Mouse (Mus musculus): ENCODE results near the gene Prss57. TPM values are rescaled to one million over a fixed set of nuclear protein-coding genes. Genes with fewer than 3 reads are reported as not detected.
"Not testable (repeated sequence)": the region's sequence is repeated elsewhere in the genome, so short reads cannot be mapped to it uniquely, and the experiment has no call there.

Gene Prss57
- total RNA-seq, 2 experiments from 2014 or later = 0.51 TPM; not detected in 1

DNA sequence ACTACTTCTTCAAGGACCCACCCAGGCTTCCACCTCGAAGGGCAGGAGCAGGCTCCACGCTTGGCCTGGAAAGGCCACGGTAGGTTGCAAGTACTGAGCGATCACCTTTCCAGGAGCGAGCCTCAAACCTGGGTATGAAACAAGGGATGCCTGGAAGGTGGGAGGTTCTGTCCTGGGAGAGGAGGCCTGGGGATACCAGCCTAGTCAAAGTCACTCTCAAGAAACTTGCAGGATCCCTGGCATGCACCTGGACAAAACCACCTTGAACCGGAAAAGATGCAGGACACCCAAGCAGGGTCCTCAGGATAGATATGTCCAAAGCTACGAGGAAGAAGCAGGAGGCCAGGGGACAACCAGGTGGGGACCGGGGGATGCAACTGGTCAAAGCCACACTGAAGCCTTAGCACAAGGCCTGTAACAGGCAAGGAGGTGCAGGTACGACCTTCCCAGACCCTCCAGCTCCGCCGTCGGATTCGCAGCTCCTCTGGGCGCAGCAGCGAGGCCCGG, 24.7 kb downstream of the Prss57 start:
- DNase-seq = no peak

DNA sequence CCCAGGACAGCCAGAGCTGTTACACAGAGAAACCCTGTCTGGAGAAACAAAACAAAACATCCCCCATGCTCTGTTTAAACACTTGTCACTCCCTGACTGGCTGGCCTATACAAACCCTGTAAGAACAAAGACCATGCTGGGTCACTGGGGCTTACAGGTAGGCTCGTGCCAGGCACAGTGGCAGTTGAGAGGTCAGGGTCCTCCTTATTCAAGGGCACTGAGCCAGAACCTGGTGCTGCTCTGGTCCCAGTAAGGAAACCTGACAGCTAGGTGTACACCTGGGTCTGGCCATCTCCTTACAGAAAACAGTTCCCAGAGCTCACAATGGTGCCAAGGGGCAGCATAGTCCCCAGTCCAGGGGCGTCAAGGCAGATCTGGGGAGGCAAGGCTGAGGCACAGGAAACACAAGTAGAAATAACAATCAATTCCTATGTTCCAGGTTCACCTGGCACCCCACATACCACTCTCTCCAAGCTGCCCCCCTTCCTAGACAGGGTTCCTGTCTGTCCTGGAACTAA, 25.5 kb downstream of the Prss57 start:
- no peak for DNase-seq
- intact Hi-C loops (cut with DNase I) = no loop called here

More for the DNA sequence above, 24.7 kb downstream of the Prss57 start:
- intact Hi-C loops (cut with DNase I) = no loop called here

DNA sequence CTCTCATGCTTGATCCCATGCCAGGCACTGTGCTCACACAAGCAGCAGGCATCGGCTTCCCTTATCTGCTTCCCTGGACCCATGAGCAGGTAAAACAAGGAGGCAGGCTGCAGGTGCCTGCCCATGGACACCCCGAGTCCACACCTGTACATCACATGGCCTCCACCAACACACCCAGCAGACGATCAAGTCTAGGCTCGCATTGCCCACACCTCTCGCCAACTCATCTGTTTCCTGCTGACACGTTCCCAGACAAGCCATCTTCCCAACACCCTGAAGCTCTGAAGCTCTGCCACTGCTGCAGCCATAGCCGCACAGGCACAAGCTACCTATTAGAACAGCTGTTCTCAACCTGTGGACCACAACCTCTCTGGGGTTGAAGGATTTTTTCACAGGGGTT, 26.5 kb downstream of the Prss57 start:
- DNase-seq = no peak
- intact Hi-C loops (cut with DNase I) = no loop called here

DNA sequence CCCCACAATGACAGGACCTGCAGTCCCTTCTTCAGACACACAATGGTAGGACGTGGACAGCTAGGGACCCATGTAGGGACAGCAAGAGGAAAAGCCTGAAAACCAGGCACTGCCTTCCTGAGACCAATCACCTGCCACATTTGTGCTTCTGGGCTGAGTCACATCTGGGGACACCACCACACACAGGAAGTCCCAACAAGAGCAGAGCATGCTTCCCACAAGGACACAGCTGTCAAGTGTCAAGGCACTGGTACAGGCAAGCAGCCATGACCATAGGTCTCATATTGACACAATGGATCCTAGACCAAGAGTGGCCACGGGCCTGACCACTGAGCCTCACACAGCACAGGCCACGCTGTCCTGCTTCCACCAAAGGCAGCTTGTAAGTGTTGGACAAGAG, 27.9 kb downstream of the Prss57 start:
- DNase-seq = no peak
- intact Hi-C loops (cut with DNase I) = no loop called here

DNA sequence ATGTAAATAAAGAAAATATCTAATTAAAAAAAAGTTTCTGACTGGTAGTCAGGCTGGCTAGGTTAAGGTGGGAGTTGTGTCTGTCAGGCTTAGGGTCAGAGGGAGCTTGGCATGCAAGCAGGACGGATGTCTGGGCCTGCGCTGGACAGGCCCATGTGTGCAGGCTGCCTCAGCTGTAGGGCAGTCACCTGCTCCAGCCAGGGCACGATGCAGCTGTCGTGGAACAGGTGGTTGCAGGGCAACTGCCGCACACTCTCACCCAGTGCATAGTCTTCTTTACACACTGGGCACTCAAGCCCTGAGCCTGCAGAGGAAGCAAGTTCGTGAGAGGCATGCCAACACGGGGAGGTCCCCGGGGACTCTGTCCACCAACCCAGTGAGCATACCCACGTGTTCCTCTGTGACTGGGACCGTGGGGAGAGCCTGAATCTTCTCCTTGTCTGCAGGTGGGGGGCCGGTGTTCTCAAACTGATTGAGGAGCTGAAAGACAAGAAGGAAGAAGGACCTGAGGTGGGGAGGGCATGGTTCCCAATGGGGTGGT, 30.1 kb downstream of the Prss57 start:
- no peak for DNase-seq
- intact Hi-C loops (cut with DNase I) = no loop called here

DNA sequence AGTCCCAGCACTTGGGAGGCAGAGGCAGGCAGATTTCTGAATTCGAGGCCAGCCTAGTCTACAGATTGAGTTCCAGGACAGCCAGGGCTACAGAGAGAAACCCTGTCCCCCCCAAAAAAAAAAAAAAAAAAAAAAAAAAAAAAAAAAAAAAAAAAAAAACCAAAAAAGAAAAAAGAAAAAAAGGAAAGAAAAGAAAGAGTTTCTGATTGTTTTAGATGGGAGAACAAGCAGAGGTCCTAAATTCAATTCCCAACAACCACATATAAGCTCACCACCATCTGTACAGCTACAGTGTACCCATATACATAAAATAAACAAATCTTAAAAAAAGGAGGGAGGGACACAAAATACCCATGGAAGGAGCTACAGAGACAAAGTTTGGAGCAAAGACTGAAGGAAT, 31.1 kb downstream of the Prss57 start:
- DNase-seq; intact Hi-C loops (cut with DNase I): not testable (repeated sequence)

DNA sequence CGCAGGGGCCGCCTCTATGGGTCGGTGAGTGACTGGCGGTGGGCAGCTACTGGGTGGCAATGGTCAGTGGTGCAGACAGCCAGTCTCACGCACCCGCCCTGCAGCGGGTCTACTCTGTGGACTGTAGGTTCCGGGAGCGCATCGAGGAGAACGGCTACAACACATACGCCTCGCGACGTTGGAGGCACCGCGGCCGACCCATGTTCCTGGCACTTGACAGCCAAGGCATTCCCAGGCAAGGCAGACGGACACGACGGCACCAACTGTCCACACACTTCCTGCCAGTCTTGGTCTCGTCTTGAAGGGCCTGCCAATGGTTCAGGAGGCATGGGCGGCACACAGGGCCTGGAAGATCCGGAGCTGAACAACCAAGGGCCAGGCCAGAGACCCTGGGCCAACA, 34.1 kb downstream of the Prss57 start:
- intact Hi-C loops (cut with DNase I) = no loop called here
- no peak for DNase-seq

DNA sequence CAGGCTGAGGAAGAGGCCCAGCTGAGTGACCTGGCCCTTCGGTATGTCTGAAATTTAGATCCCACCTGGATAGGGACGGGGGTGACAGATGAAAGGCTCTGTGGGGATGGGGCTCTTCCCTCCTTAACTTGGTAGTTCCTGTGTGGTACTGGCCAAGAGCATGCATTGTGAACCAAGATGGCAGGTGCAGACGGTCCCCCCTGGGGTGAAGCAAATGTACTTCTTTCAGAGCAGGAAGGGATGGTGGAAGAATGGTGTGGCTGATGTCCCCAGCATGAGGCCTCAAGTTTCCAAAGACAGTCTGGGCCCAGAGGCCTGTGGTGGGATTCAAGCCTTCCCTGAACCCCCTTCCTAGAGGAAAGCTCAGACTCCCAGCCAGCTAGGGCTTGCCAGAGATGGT, 34.9 kb downstream of the Prss57 start:
- no peak for DNase-seq
- intact Hi-C loops (cut with DNase I) = no loop called here

DNA sequence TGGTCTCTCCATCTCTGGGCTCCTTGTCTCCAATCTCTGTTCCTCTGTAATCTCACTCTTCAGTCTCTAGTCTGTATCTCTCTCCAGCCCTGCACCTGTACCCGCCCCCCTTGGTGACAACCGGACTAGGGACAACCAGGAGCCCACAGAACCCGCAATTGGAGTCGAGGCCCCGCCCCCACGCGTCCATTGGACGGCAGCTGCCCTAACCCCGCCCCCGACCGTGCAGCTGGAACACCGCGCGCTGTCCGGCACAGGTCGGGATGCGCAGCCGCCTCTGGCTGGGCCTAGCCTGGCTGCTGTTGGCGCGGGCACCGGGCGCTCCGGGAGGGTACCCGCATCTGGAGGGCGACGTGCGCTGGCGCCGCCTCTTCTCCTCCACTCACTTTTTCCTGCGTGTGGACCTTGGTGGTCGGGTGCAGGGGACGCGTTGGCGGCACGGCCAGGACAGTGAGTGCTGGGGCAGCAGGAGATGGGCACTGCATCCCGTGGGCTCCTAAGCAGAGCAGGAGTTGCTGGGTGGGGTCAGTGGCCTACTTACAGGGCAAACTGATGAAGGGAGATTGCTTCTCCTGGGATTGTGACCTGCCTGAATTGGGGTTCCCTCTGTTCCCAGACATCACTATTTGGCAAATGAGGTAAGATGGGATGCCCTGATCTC, 35.8 kb downstream of the Prss57 start, which contains the start of gene Fgf22:
Gene Fgf22, plus strand, starts transcription at position 221 of the 661 bp plus-strand sequence.
- intact Hi-C loops (cut with DNase I) = no loop called here
- peak; percentile 63 to 70 for DNase-seq

DNA sequence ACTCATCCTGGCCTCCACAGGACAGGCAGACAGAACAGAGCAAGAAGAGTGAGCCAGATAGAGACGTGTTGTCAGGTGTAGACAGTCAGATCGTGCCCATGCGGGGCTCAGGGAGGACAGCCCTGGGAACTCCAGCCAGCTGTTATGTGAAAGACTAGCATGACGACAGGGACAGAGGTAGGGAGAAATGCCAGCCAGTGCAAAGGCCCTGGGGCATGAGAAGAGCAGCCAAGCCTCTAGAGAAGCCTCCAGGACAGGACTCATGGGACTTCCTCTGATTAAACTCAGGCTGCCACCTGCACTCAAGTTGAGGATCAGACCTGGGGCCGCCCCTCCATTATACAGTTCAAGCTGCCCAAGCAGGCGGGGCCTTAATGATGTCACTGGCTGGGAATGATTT, 42.3 kb downstream of the Prss57 start:
- intact Hi-C loops (cut with DNase I) = no loop called here
- DNase-seq = no peak

DNA sequence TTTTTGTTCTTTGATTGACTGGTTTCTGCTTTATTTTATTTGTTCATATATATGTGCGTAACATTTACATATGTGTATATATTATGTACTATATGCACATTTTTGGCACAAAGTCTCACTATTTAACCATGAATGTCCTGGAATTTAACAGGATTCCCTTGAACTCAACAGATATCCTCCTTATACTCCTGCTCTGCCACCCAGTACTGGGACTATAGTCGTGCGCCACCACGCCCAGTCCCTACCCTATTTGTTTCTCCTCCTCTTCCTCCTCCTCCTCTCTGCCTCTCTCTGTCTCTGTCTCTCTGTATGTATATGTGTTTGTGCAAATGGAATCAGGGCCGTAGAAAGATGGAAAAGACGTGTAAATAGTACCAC, 44.0 kb downstream of the Prss57 start:
- intact Hi-C loops (cut with DNase I) = no loop called here
- DNase-seq = no peak

DNA sequence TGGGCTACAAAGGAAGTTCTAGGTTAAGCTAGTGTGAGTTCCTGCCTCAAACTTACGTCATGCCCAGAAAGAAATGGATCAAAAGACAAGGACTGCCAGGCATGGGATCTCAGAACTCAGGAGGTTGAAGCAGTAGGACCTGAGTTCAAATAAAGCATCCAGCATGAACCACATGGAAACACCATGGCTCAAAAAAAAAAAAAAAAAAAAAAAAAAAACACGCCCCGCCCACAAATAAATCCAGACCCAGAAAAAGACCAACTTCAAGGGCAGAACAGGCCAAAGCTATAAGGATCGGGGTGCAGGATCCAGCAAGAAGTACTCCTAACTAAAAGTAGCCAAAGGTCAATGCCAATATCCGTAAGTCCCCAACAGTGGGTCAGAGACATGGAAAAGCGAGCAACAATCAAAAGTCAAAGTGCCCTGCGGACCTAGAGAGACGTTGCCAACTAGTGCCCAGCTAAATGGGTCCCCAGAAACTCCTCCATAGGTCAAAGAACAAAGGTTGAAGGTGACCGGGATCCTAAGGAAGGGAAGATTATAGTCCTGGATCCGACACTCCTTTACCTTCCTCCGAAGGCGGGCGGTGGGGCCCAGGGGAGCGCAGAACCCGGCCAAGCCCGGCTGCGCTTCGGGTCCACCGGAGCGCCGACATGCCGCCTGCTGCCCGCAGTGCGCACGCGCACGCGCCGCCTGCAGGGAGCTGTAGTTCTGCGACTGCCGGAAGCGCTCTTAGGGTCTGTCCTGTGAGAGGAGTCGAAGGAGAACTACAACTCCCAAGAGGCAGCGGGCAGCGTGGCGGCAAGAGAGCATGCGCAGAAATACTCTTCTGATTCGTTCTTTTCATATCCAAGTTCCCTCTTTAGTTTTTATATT, 44.6 kb downstream of the Prss57 start, which contains the start of gene Polrmt:
Gene Polrmt, minus strand, starts transcription at position 684 of the 876 bp plus-strand sequence.
- intact Hi-C loops (cut with DNase I) = no loop called here
- peak; percentile 95 to 96 for DNase-seq

DNA sequence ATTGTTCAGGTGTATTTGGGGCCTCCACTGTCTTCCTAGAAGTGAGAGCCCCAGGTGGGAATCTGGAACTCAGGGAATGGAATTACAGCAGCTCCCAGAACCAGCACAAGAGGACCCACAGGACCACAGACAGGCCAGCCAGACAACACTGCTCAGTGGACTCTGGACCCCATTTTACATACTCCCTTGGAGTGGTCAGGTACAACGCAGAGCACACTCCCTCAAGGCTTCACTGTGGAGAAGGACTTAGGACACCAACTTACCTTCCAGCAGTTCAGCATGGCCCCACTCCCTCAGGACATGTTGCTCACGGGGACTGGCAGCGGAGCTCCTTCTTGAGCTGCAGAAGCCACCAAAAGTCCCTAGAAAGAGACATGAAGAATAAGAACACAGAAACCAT, 45.4 kb downstream of the Prss57 start:
- DNase-seq = no peak
- intact Hi-C loops (cut with DNase I) = no loop called here

DNA sequence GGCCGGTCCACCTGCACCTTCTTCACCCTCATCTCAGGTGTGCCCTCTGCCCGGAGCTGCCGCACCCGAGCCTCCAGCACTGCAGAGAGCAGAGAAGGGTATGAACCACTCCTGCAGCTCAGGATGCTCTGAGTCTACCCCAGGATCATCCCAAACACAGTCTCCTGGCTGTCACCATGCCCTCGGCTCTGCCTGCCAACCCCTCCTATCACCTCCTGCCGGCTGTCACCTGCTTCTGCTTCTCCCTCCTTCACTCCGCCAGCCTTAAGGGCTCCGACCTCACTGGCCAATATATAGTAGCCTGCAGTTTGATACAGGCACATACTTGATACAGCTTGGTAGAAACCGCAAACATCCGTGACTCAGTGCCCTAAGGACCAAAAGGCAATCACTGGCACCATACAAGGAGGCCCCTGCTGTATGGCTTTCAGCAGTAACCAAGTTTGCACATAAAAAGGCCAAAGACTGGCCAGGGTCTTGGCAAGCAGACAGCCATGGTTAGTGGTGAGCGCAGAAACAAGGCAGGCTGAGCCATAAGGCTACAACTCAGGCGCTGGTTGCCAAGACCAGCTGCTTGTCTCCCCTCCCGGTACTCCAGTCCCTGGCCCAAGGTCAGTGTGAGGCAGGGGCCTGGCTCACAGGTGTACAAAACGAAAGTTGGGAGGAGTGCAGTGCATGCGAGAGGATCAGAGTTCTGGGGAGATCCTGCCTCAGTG, 47.0 kb downstream of the Prss57 start:
- no peak for DNase-seq
- intact Hi-C loops (cut with DNase I) = no loop called here

DNA sequence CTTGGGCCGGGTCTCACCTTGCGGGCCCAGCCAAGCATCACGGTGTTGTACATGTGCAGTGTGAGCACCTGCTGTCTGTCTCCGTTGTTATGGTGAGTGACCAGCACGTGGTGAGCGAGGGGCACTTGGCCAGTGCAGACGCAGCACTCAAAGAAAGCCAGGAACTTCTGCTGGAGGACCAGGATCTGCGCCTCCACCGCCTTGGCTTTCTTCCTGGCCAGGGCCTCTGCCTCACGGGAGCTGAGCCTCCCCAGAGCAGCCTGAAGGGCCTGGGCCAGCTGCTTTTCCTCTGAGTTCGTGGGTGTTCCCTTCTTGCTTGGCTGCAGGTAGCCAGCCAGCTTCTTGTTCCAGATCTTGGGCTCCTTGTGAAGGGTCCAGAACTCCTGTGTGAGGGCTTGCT, 47.6 kb downstream of the Prss57 start:
- intact Hi-C loops (cut with DNase I) = no loop called here
- DNase-seq = no peak

DNA sequence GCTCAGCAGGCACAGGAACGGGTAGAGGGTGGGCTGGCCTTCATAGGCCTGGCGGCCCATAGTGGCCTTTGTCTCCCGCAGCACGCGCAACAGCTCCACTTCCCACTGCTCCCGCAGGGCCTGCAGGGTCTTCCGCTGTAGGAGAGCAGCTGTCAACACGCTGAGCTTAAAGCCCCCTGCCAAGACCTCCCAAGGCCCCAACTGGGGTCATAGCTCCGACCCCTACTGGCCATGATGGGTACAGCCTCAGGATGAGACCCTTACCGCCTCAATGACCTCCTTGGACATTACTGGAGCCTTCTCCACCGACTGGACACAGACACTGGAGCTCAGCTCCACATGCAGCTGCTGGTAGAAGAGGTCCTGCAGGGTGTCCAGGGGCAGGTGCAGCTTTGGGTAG, 49.9 kb downstream of the Prss57 start:
- DNase-seq = no peak
- intact Hi-C loops (cut with DNase I) = no loop called here

DNA sequence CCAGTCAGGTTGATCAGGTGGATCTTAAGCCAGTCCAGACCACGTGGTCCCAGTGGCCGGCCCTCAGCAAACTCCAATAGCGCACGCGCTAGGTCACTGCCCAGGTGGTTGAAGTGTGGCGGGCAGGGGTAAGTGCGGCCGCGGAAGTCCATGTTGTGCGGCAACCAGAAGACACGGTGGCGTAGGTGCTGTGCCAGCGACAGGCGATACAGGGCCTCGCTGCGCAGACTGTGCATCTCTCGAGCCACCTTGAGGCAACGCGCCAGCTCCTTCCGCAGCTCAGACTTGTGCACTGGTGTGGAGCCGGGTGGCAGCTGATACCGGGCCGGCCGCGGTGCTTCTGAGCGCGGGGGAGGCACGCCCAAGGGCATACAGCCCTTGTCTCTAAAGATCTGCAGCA, 51.5 kb downstream of the Prss57 start:
- intact Hi-C loops (cut with DNase I) = no loop called here
- no peak for DNase-seq

DNA sequence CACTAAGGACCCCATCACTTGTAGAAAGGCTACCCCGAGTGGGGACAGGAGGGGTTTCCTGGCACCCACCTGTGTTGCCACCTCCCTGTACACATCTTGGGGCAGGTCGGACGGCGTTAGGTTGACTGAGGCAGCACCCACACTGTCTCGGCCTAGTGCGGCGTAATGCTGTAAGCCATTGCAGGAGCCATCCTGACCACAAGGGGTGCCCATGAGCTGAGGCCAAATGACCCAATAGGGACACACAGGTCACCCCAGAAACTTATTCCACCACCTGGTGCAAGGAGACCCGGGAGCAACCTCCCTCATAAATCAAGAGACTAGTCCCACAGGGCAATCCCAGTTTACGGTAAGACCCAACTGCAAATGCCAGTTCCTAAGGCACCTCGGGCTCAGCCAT, 52.5 kb downstream of the Prss57 start:
- DNase-seq = no peak
- intact Hi-C loops (cut with DNase I) = no loop called here

DNA sequence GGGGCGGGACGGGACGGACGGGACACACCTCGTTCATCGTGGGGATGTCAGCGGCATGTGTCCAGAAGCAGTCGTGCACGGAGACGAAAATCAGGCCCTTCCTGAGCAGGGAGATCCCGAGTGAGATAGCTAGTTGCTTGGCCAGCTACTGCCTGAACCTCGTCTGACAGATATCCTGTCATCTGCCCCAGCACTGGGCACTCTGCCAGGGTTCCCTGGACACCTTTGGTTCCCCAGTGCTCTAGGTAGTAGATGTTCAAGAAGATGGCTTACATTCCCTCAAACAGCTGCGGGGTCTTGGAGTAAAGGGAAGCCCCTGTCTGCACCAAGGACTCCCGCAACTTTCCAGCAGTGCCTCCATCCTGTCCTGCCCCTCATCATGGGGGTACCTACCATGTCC, 54.1 kb downstream of the Prss57 start:
- no peak for DNase-seq
- intact Hi-C loops (cut with DNase I) = no loop called here

DNA sequence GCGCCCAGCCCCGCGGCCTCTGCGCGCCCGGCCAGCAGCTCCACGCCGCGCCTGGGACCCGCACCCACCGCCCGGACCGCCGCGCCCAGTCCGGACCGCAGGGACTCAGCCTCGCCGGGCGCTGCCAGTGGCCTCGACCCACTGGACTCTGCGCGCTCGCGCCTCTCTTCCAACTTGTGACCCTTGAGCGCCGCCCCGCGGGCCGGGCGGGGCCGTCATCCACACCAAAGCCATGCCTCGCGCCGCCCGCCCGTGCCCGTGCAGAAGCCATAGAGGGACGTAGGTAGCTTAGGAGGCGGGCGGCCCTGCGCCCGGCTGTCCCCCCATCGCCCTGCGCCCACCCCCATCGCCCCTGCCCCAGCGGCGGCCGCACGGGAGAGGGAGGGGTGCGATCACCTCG, 55.4 kb downstream of the Prss57 start:
- DNase-seq = no peak
- intact Hi-C loops (cut with DNase I) = no loop called here

DNA sequence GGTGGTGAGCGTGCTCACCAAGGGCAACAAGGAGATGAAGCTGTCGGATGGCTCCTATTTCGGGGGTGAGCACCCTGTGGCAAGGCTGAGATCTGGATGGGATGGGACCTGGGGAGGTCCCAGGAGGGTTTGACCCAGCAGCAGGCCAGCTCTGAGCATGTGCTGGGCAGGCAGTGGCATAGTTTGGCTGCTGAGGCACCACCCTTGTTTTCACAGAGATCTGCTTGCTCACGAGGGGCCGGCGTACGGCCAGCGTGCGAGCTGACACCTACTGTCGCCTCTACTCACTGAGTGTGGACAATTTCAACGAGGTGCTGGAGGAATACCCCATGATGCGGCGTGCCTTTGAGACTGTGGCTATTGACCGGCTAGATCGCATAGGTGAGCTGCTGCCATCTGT, 56.9 kb downstream of the Prss57 start:
- DNase-seq = no peak
- intact Hi-C loops (cut with DNase I) = no loop called here
